Mouse (Mus musculus) megakaryocyte-erythroid progenitor cell, adult 5-6 weeks (primary cell): ENCODE measurements around the gene 4933430I17Rik. TPM values are rescaled to one million over a fixed set of nuclear protein-coding genes. Genes with fewer than 3 reads are reported as not detected.
"Not testable (repeated sequence)": the region's sequence is repeated elsewhere in the genome, so short reads cannot be mapped to it uniquely, and the experiment has no call there.

ENCODE experiments used
- ATAC-seq: replicated peaks from 2 replicates; pipeline ENCODE4 v1.8.0; 2016; ENCODE audit warnings: mild to moderate bottlenecking, inconsistent platforms; ENCODE audit not compliant: severe bottlenecking, poor library complexity, low FRiP score, low TSS enrichment
- total RNA-seq, 2 experiments: library from RNA; stranded (forward) in 1 of 2; stranded (reverse) in 1 of 2; fragments of 200-1000, 215-1000 nt in 1 of 2; fragments of >200 nt in 1 of 2; fragmentation: Nextera tagmentation in 1 of 2; gene quantifications; 2 replicates each; pipeline ENCODE4 v1.2.3; 2014 to 2017

4933430I17Rik gene
- total RNA-seq, 2 experiments from 2014 or later: not detected

DNA sequence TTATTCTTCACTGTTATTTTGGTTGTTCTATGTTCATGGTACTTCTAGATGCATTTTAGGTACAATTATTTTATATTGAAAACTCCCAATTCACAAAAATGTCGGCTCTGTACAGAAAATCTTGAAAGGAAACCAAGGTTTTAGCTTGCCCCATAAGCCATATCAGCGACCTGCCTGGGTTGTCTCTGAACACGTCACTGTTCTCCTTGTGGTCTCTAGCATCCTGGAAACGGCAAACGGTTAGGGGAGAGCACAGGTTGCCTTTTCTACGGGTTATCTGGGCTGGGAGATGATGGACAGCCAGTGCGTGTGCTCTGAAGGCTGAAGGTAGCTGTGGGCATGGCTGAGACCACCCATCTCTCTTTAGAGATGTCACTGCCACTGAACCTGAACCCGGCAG, 61.9 kb downstream of the 4933430I17Rik start:
- ATAC-seq: no peak

GRCm38 (mm10) chr4:62590878-62591277, 65.7 kb downstream of the 4933430I17Rik start:
- ATAC-seq: no peak

- ATAC-seq: no peak
These were observed 66.2 kb downstream of the 4933430I17Rik start for GRCm38 (mm10) chr4:62591326-62591725.

GRCm38 (mm10) chr4:62593546-62594240, 68.5 kb downstream of the 4933430I17Rik start:
- ATAC-seq: not testable (repeated sequence)

GRCm38 (mm10) chr4:62594442-62594841, 69.3 kb downstream of the 4933430I17Rik start:
- no peak for ATAC-seq

- no peak for ATAC-seq
These were observed 70.9 kb downstream of the 4933430I17Rik start for GRCm38 (mm10) chr4:62596051-62596450.

Other genes starting within 250 kb of the 4933430I17Rik start
- gene Fkbp15, start 164.8 kb upstream of the 4933430I17Rik start, total RNA-seq (2014; fragmentation: Nextera tagmentation): 29.0 and 33.9 TPM in 2 replicates
- 37.6 and 48.6 TPM in 2 replicates for gene Fkbp15, start 164.8 kb upstream of the 4933430I17Rik start, total RNA-seq (2017)
- 19.4 and 22.7 TPM in 2 replicates for gene Slc31a1, start 164.6 kb upstream of the 4933430I17Rik start, total RNA-seq (2014; fragmentation: Nextera tagmentation)
- 19.7 and 21.2 TPM in 2 replicates for gene Slc31a1, start 164.6 kb upstream of the 4933430I17Rik start, total RNA-seq (2017)
- gene Cdc26, start 116.7 kb upstream of the 4933430I17Rik start, total RNA-seq (2014; fragmentation: Nextera tagmentation): 115 and 170 TPM in 2 replicates
- 121 and 186 TPM in 2 replicates for gene Cdc26, start 116.7 kb upstream of the 4933430I17Rik start, total RNA-seq (2017)
- gene Prpf4, start 116.6 kb upstream of the 4933430I17Rik start, total RNA-seq (2014; fragmentation: Nextera tagmentation): 18.3 and 29.0 TPM in 2 replicates
- 22.0 and 25.4 TPM in 2 replicates for gene Prpf4, start 116.6 kb upstream of the 4933430I17Rik start, total RNA-seq (2017)
- gene Rnf183, start 90.1 kb upstream of the 4933430I17Rik start, total RNA-seq (2014; fragmentation: Nextera tagmentation): not detected in 2 replicates
- gene Rnf183, start 90.1 kb upstream of the 4933430I17Rik start, total RNA-seq (2017): not detected in 2 replicates
- 2.6 and 6.4 TPM in 2 replicates for gene Wdr31, start 54.5 kb upstream of the 4933430I17Rik start, total RNA-seq (2014; fragmentation: Nextera tagmentation)
- gene Wdr31, start 54.5 kb upstream of the 4933430I17Rik start, total RNA-seq (2017): 4.3 and 5.5 TPM in 2 replicates
- gene Bspry, start 45.3 kb upstream of the 4933430I17Rik start, total RNA-seq (2014; fragmentation: Nextera tagmentation): not detected in 2 replicates
- gene Bspry, start 45.3 kb upstream of the 4933430I17Rik start, total RNA-seq (2017): 0.09 and 1.0 TPM in 2 replicates
- gene Hdhd3, start 21.9 kb upstream of the 4933430I17Rik start, total RNA-seq (2014; fragmentation: Nextera tagmentation): 2.0 and 4.8 TPM in 2 replicates
- gene Hdhd3, start 21.9 kb upstream of the 4933430I17Rik start, total RNA-seq (2017): 2.8 and 3.9 TPM in 2 replicates
- gene Alad, start 5.5 kb upstream of the 4933430I17Rik start, total RNA-seq (2014; fragmentation: Nextera tagmentation): 310 and 320 TPM in 2 replicates
- gene Alad, start 5.5 kb upstream of the 4933430I17Rik start, total RNA-seq (2017): 64.9 and 137 TPM in 2 replicates
- 84.0 and 122 TPM in 2 replicates for gene Pole3, start 301 bp upstream of the 4933430I17Rik start, total RNA-seq (2014; fragmentation: Nextera tagmentation)
- gene Pole3, start 301 bp upstream of the 4933430I17Rik start, total RNA-seq (2017): 135 and 144 TPM in 2 replicates
- 0.68 and 11.0 TPM in 2 replicates for gene Rgs3, start 34.5 kb downstream of the 4933430I17Rik start, total RNA-seq (2014; fragmentation: Nextera tagmentation)
- gene Rgs3, start 34.5 kb downstream of the 4933430I17Rik start, total RNA-seq (2017): 2.9 and 5.0 TPM in 2 replicates